12 mouse cellular contexts compared by ENCODE assay signal in genomic region chr2:162976001-162976400, GRCm38 (mm10). TPM values are rescaled to one million over a fixed set of nuclear protein-coding genes. Genes with fewer than 3 reads are reported as not detected.
A peak's percentile ranks its signal among the peaks of the same experiment; 100 is the strongest.
DNase-seq lines count a peak whose midpoint lies in the region; ATAC-seq and TF ChIP-seq lines count a peak whose summit lies in the region.
"Had no signal": no experiment of that assay in that cellular context is flagged by ENCODE, and none has a peak within 500 bp of the region (broad histone marks: within the 10 kb centered on the region; RNA-seq: fewer than 3 reads in every experiment).

No protein-coding gene starts in this region.

- ATAC-seq in heart, embryonic 12.5 days (ENCODE audit: insufficient number of reproducible peaks, low FRiP score), result no peak
- peak; percentile 85 for ATAC-seq in granulocyte monocyte progenitor cell, adult 5-6 weeks (replicated peaks; ENCODE audit: poor library complexity, severe bottlenecking)
- ATAC-seq in lung, embryonic 16.5 days (ENCODE audit: low read depth), result peak; percentile 30; the same call in 1 of the 2 replicates

- 20% methylated on average over 4 of the region's 4 CpGs for WGBS in heart, adult 2 months
- 75% methylated on average over 4 of the region's 4 CpGs for WGBS in heart, embryonic 12.5 days
- WGBS in lung, embryonic 16.5 days, result 64% methylated on average over 4 of the region's 4 CpGs

- H3K9ac ChIP-seq in heart, adult 2 months (ENCODE audit: low read depth, low read length), result no peak overlapping the region
- no peak overlapping the region for H3K9ac ChIP-seq in heart, embryonic 12.5 days
- no peak overlapping the region for H3K9ac ChIP-seq in lung, embryonic 16.5 days (ENCODE audit: low read length)
- H3K9ac ChIP-seq: hindbrain, embryonic 15.5 days had no signal

- peak; percentile 58 to 70 for DNase-seq in heart, adult 2 months
- peak; percentile 77 for DNase-seq in adrenal gland, adult 2 months
- no peak for DNase-seq in ovary, postnatal 14 days (ENCODE audit: low spot score)
- DNase-seq in left cerebral cortex, adult 11 months (ENCODE audit: low spot score), result no peak
- DNase-seq: retina, postnatal 1 day had no signal

- intact Hi-C loops in heart, adult 2 months (cut with DNase I), result no loop called here

- TF ChIP-seq EP300 in heart, adult 2 months (IDR thresholded peaks at IDR 0.05; ENCODE audit: insufficient read depth, low read depth, low read length), result no peak

- TF ChIP-seq POLR2A in heart, adult 2 months (IDR thresholded peaks at IDR 0.05; ENCODE audit: insufficient read depth, low read depth, low read length), result no peak

- H3K79me2 ChIP-seq in heart, adult 2 months (replicated peaks; ENCODE audit: control insufficient read depth, insufficient read depth, low read length), result no peaks in the 10 kb centered on the region

- no peak overlapping the region for H3K4me2 ChIP-seq in heart, embryonic 12.5 days
- H3K4me2 ChIP-seq in lung, embryonic 16.5 days (ENCODE audit: low read depth, low read length), result no peak overlapping the region
- H3K4me2 ChIP-seq: hindbrain, embryonic 15.5 days had no signal

- no peaks in the 10 kb centered on the region for H3K9me3 ChIP-seq in heart, embryonic 12.5 days (replicated peaks)
- H3K9me3 ChIP-seq in lung, embryonic 16.5 days (ENCODE audit: control insufficient read depth, low read length), result no peaks in the 10 kb centered on the region
- H3K9me3 ChIP-seq: G1E; hindbrain, embryonic 15.5 days had no signal

- H3K27me3 ChIP-seq in heart, adult 2 months (ENCODE audit: control insufficient read depth, insufficient read depth, low read length), result no peaks in the 10 kb centered on the region
- no peaks in the 10 kb centered on the region for H3K27me3 ChIP-seq in heart, embryonic 12.5 days (replicated peaks)
- H3K27me3 ChIP-seq in lung, embryonic 16.5 days (ENCODE audit: control insufficient read depth, insufficient read depth, low read depth, low read length), result no peaks in the 10 kb centered on the region
- H3K27me3 ChIP-seq: hindbrain, embryonic 15.5 days had no signal

- no peaks in the 10 kb centered on the region for H3K36me3 ChIP-seq in heart, adult 2 months (ENCODE audit: control insufficient read depth, insufficient read depth, low read length)
- H3K36me3 ChIP-seq in heart, embryonic 12.5 days, result no peaks in the 10 kb centered on the region
- H3K36me3 ChIP-seq in lung, embryonic 16.5 days (ENCODE audit: control insufficient read depth, insufficient read depth, low read length), result no peaks in the 10 kb centered on the region
- H3K36me3 ChIP-seq: G1E; hindbrain, embryonic 15.5 days had no signal

- no peak for TF ChIP-seq CTCF in heart, adult 2 months (IDR thresholded peaks at IDR 0.05)

- H3K4me3 ChIP-seq in heart, adult 2 months, result no peak overlapping the region
- no peak overlapping the region for H3K4me3 ChIP-seq in heart, embryonic 12.5 days
- no peak overlapping the region for H3K4me3 ChIP-seq in lung, embryonic 16.5 days (ENCODE audit: low read length)
- H3K4me3 ChIP-seq: hindbrain, embryonic 15.5 days had no signal

- peaks cover 9% of the 10 kb centered on the region for H3K4me1 ChIP-seq in heart, adult 2 months (ENCODE audit: control insufficient read depth, insufficient read depth, low read length)
- H3K4me1 ChIP-seq in heart, embryonic 12.5 days (replicated peaks), result peaks cover 16% of the 10 kb centered on the region
- no peaks in the 10 kb centered on the region for H3K4me1 ChIP-seq in lung, embryonic 16.5 days (replicated peaks; ENCODE audit: control insufficient read depth, insufficient read depth, low read length)

- no peak overlapping the region; the same call in 1 of the 2 replicates for H3K27ac ChIP-seq in heart, adult 2 months
- H3K27ac ChIP-seq in heart, embryonic 12.5 days (ENCODE audit: poor library complexity, severe bottlenecking), result no peak overlapping the region
- H3K27ac ChIP-seq in lung, embryonic 16.5 days (ENCODE audit: low read length), result no peak overlapping the region

RNA-seq across cellular contexts. Expression of gene Sgk2, which starts 11.1 kb away (rescaled TPM):
- not detected for total RNA-seq in heart, adult 2 months (2021)
- polyA plus RNA-seq in heart, adult 2 months (2012; rRNA removed), result not detected in 2 replicates
- polyA plus RNA-seq in heart, embryonic 12.5 days (2016; fragmentation: Nextera tagmentation; extraction: Ambion mirVana), result 0.09 TPM in 1 of 2 replicates, not detected in the other
- total RNA-seq in adrenal gland, adult 2 months (2021), result 1 to 10 TPM in 1 of 2 experiments, under 1 TPM in 1; 0.35 to 1.1 TPM
- 0.35 and 0.77 TPM in 2 replicates for polyA plus RNA-seq in adrenal gland, adult 2 months (2012; rRNA removed)
- total RNA-seq in granulocyte monocyte progenitor cell, adult 5-6 weeks (2014; fragmentation: Nextera tagmentation), result not detected in 2 replicates
- total RNA-seq in granulocyte monocyte progenitor cell, adult 5-6 weeks (2017), result not detected in 2 replicates
- not detected in 2 replicates for polyA plus RNA-seq in lung, embryonic 16.5 days (2015; fragmentation: Nextera tagmentation; extraction: Ambion mirVana)
- total RNA-seq: G1E had no signal
- polyA plus RNA-seq: embryonic facial prominence, embryonic 14.5 days; G1E; limb, embryonic 11.5 days had no signal

RNA-seq across cellular contexts. Expression of gene L3mbtl1, which starts 32.7 kb away (rescaled TPM):
- under 1 TPM in 1 of 2 experiments, not detected in 1; 0.65 TPM for total RNA-seq in heart, adult 2 months (2021)
- polyA plus RNA-seq in heart, adult 2 months (2012; rRNA removed), result 0.10 TPM in 1 of 2 replicates, not detected in the other
- polyA plus RNA-seq in heart, embryonic 12.5 days (2016; fragmentation: Nextera tagmentation; extraction: Ambion mirVana), result 0.05 TPM in 1 of 2 replicates, not detected in the other
- total RNA-seq in adrenal gland, adult 2 months (2021), result under 1 TPM; 0.31 to 0.37 TPM
- polyA plus RNA-seq in adrenal gland, adult 2 months (2012; rRNA removed), result 0.12 and 0.38 TPM in 2 replicates
- not detected in 2 replicates for total RNA-seq in granulocyte monocyte progenitor cell, adult 5-6 weeks (2014; fragmentation: Nextera tagmentation)
- total RNA-seq in granulocyte monocyte progenitor cell, adult 5-6 weeks (2017), result not detected in 2 replicates
- 0.09 and 0.24 TPM in 2 replicates for polyA plus RNA-seq in lung, embryonic 16.5 days (2015; fragmentation: Nextera tagmentation; extraction: Ambion mirVana)
- total RNA-seq: G1E had no signal
- polyA plus RNA-seq: G1E had no signal

RNA-seq across cellular contexts. Expression of gene Ift52, which starts 41.2 kb away (rescaled TPM):
- total RNA-seq in heart, adult 2 months (2021), result 10 to 100 TPM; 19.5 to 22.1 TPM
- polyA plus RNA-seq in heart, adult 2 months (2012; rRNA removed), result 16.5 and 22.2 TPM in 2 replicates
- 41.4 and 41.7 TPM in 2 replicates for polyA plus RNA-seq in heart, embryonic 12.5 days (2016; fragmentation: Nextera tagmentation; extraction: Ambion mirVana)
- 10 to 100 TPM; 44.5 to 55.8 TPM for total RNA-seq in adrenal gland, adult 2 months (2021)
- polyA plus RNA-seq in adrenal gland, adult 2 months (2012; rRNA removed), result 19.4 and 25.9 TPM in 2 replicates
- total RNA-seq in granulocyte monocyte progenitor cell, adult 5-6 weeks (2014; fragmentation: Nextera tagmentation), result 39.4 and 42.5 TPM in 2 replicates
- 19.9 and 23.8 TPM in 2 replicates for total RNA-seq in granulocyte monocyte progenitor cell, adult 5-6 weeks (2017)
- polyA plus RNA-seq in lung, embryonic 16.5 days (2015; fragmentation: Nextera tagmentation; extraction: Ambion mirVana), result 49.8 and 50.6 TPM in 2 replicates

RNA-seq across cellular contexts. Expression of gene Srsf6, which starts 44.7 kb away (rescaled TPM):
- total RNA-seq in heart, adult 2 months (2021), result 10 to 100 TPM; 61.2 to 68.3 TPM
- polyA plus RNA-seq in heart, adult 2 months (2012; rRNA removed), result 48.0 and 75.1 TPM in 2 replicates
- 152 and 161 TPM in 2 replicates for polyA plus RNA-seq in heart, embryonic 12.5 days (2016; fragmentation: Nextera tagmentation; extraction: Ambion mirVana)
- 100 to 1,000 TPM; 151 to 216 TPM for total RNA-seq in adrenal gland, adult 2 months (2021)
- 398 and 460 TPM in 2 replicates for polyA plus RNA-seq in adrenal gland, adult 2 months (2012; rRNA removed)
- 240 and 262 TPM in 2 replicates for total RNA-seq in granulocyte monocyte progenitor cell, adult 5-6 weeks (2014; fragmentation: Nextera tagmentation)
- 224 and 259 TPM in 2 replicates for total RNA-seq in granulocyte monocyte progenitor cell, adult 5-6 weeks (2017)
- polyA plus RNA-seq in lung, embryonic 16.5 days (2015; fragmentation: Nextera tagmentation; extraction: Ambion mirVana), result 166 and 183 TPM in 2 replicates

Comparison
In these comparisons a context has a peak if more than half of its experiments do, and no peak if none do; other contexts are left out.
1. DNase-seq: peak in heart, adult 2 months (2 of 2) and adrenal gland, adult 2 months (single experiment); none in ovary, postnatal 14 days (single experiment) and left cerebral cortex, adult 11 months (single experiment).